Mouse (Mus musculus) B cell, adult 2 months (primary cell): ENCODE measurements at regions not wholly inside any gene's neighbourhood (a gene's known extent, or its start where the extent isn't known, plus 50 kb on each side); places are given as distances from the start of the nearest gene placed in this dataset.

Source experiments
- DNase-seq, 2 experiments: peaks; one replicate each; pipeline ENCODE4 v3.0.0; 2022

DNA sequence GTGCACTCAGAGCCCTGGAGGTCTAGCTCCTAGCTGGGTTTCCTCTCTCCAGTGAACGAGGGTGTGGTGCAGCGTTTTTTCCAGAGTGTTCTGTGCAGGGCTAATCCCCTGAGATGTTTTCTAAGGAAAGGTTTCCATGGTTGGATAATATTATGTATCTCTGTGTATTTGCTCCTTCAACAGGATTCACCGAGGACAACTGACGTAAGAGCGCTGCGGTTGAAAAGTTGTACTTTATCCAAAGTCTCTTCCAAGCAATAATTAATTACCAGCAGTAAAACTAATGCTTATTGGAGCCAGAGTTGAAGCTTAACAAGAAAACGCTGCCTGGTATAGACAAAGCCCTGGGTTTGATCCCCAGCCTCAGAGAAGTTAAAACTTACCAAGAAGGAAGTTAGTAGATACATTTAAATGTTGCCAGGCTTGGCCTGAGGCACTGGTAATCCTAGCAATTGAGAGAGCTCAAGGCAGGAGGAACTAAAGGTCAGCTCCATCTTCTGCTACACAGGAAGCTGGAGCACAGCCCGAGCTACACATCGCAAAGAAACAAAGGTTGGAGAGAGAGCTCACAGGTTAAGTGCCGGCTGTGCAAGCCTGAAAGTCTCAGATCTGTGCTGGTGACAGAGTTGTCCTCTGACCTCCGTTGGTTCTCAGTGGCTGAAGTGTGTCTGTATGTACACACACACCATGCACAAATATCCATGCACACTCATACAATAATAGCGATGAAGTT lies 51.2 kb upstream of the Rap1b start:
- DNase-seq = no peak

DNA sequence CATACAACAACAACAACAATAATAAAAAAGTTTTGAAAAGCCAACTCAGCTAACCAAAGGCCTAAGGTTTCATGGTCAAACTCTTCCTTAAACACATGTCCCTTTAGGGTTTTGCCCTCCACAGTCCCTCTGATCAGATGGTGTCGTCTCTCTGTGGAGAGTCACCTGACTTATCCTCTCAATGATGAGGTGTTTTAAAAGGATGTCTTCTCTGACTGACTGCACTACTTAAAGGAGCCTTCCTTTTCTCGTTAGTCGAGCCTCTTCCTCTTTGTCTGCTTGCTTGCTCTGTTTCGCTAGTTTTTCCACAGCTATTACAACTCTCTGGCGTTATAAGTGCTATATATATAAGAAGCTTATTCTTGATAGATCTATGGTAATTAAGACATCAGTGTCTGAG lies 51.9 kb upstream of the Rap1b start:
- DNase-seq = no peak

DNA sequence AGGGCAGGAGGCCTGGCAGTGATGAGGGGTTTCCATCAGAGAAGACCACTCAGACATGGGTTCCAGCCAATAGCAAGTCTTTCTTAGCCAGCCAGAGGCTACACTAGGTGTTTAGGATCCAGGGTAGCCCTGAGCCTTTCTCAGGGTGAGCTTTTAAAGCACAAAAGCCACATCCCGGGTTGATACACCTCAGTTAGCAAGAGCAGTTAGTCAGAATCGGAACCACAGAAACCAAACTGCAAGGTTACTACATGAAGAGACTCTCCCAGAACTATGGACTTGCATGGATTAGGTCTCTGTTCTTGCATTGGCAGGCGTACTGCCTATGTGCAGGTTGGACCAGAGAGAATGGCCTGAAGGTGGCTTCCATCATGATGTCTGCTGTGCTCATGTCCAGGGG lies 52.6 kb upstream of the Rap1b start:
- DNase-seq = no peak

DNA sequence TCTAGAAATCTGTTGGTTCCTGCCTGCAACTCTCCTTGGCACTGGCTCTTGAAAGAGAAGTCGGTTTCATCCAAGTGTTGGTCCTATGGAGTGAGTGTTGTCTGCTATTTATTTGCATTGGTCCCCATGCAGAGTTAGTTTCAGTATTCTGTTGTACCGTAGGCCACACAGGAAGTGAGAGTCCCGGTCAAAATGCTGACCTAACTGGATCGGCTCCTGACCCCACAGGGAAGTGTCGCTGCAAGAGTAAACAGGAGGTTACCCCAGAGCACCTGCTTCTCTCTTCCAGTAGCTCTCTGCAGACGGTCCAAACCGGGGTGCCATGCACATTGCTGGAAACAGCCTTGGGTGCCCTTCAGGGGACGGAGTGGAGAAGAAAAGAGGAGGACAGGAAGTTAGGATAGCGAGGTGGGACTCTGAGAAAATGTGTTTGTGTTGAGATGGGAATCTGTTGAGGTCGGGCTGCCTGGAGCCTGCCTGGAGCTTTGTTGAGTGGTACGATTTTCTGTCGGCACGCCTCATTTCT lies 53.6 kb upstream of the Rap1b start:
- peak in 1 of 2 experiments; percentile 21 for DNase-seq

DNA sequence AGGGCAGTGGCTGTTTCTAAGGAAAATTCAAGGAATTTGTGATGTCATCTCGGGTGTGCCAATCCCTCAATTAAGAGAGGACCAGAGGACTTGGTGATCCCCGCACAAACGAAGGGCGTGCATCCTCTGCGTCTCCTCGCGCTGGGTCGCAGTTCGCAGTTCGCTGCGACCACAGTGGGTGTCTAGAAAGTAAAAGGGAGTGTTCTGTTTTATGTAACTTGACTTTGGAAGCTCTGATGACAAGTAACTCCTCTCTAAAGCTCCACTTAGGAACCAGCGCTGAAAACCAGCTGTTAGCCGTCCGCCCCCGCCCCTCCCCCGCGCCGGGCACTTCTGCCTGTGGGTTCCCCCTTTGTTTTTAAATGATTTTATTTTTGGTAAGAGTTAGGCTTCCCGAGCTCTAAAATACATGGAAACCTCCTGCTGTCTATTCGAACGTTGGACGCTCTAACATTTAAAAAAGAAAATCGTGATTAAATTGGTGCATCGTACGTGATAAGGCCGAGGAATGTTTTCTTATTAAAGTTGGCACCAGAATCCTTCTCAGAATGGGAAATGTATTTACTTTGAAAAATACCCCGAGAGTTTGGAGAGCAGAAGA lies 59.9 kb upstream of the Rap1b start:
- DNase-seq = peak; percentile 53 to 55

DNA sequence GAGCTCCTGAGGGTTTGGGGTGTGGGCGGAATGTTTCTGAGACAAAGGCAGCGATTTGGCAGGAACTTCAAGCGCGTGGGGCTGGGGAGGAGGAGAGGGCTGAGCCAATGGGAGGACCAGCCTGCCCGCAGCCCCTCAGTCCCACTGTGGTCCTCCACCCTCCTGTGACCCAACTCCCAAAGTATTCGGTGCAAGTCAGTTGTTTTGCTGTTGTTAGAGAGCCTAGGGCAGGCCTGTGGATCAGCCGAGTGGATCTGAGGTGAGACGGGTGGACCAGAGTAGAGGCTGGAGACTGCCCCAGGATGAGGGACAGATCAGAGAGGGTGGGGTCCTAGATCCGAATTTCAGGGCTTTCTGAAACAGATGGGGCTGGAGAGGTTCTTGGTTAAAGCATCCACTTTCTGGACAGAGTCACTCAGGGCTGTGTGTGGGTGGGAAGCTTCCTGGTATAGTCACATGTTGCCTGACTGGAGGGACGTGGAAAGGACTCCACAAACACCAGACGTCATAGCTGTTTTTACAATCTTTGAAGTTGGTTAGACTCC lies 60.5 kb upstream of the Rap1b start:
- peak; percentile 36 to 40 for DNase-seq

DNA sequence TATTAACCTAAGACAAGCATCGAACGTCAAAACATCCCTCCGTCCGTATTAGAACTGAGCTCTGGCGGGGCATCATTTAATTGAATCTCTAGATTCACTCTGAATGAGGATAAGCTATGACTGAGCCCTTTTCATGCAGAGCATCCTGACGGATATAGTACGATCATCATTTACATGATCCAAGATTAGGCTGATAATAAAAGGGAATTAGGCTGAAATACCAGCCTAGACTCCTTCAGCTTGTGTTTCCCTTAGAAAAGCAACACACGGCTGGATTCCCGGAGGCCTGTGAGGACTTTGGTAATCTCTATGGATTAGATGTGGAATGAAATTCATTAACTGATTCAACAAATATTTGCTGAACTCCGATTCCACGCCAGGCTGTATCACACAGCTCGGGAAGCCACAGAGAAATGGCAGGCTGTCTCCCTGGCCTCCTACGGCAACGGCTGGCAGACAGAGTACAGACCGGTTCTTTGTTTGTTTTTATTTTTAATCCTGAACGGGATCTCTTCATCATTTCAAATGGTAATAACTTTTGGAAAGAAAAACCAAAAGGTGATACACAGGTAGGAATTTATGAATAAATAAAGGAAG lies 62.3 kb upstream of the Rap1b start:
- no peak for DNase-seq

DNA sequence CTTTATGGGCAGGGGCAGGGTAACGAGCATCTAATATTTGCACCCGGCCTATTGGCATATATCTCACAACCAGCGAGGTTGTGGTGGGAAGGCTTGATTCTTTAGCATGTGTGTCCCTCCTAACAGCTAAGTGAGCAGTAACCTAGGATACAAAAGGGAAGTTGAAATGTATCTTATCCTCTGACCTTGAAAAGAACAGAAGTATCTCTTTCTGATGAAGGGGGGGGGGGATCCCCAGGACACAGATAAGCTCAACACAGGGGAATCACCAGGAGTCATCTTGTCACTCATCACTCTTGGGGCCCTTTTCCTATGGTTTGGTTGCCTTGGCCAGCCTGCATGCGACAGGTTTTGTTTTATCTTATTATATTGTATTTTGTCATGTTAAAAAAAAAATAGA lies 63.3 kb upstream of the Rap1b start:
- peak; percentile 31 to 32 for DNase-seq

DNA sequence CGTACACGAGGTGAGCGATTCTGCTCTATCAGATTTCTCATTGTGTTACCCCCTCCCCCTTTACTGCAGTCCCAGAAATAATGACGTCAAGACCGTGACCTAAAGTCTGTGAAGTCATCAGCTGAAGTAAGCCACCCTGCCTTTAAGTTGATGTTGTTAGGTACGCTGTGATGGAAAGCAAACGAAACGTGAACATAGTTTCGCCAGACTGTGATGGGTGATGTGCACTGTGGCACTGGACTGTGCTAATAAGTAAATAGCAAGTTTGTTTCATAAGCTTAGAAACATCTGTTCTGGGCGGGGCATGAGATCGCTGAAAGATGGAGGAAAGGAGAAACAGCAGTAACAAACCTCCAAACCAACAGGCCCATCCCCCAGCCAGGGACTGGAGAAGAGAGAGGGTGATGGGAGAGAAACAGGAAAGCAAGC lies 64.0 kb upstream of the Rap1b start:
- peak; percentile 45 to 51 for DNase-seq

DNA sequence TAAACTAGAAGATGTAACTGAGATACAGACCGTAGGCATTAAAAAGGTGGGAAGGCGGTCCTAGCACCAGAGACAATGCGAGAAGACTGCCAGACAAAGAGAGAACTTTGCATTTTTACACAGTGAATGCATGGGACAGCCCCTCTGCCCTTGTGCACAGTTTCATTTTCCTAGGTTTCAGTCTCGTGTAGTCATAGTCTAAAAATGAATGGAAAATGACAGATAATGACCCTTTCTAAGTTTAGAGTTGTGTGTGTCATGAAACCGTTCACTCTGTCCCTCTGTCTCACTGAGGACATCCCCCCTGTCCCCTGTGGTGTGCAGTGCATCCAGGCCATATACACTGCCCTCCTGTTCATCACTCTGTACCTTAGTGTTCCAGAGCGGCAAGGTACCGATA lies 64.6 kb upstream of the Rap1b start:
- peak; percentile 48 for DNase-seq

DNA sequence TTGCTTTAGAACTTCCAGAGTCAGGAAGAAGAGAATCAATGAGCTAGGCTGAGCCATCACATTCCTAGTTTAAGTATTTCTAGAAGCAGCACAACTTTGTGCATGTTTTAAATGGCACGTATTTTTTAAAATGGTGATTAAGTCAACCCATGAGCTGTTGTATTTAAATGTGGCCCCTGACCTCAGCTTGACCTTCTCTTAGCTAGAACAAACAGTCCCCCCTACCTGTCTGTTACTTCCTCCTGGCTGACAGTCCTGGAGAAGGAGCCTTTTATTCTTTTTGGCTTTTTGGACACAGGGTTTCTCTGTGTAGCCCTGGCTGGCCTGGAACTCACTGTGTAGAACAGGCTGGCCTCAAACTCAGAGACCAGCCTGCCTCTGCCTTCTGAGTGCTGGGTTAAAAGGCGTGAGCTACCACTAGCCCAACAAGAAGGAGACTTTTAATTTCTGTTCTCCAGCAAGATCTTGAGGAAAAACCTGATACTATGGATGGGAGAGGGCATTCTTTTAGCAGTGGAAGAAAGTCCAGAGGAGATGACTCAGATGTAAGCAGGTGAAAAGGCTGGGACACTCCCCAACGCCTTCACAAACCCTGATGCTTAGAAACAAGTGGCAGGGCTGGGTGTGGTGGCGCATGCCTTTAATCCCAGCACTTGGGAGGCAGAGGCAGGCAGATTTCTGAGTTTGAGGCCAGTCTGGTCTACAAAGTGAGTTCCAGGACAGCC lies 69.3 kb upstream of the Rap1b start:
- no peak for DNase-seq

DNA sequence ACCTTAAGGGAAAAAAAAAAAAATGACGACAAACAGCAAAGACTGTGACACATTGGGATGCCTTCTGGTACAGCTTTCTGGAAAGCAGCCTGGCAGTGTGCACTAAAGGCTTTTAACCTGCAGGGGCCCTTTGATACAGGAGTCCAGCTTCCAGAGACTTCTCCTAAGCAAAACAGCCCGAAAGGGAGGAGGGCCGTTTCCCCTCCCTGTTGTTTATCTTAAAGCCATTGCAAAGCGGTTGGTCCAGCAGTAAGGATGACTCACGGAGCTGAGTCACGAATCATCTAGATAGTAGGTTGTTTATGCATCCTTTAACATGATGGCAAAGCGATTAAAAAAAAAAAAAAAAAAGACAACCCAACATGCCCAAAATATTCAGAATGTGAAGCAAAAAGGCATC lies 70.4 kb upstream of the Rap1b start:
- DNase-seq = no peak

DNA sequence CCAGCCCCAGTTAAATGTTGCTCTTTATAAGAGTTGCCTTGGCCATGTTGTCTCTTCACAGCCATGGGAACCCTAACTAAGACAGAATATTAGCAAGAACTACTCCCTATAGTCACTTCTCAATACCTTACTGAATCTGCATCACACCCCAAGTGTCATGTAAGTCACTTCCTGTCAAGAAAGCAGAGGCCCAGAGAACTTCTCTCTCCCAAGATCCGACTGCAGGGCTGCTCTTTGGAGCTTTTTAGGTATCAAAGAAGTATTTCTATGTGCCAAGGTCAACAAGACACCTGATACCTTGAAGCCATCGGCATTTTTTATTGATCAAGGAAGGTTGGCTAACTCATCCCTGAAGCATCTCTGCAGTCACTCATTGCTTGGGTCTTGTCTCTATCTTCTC lies 72.0 kb upstream of the Rap1b start:
- no peak for DNase-seq

DNA sequence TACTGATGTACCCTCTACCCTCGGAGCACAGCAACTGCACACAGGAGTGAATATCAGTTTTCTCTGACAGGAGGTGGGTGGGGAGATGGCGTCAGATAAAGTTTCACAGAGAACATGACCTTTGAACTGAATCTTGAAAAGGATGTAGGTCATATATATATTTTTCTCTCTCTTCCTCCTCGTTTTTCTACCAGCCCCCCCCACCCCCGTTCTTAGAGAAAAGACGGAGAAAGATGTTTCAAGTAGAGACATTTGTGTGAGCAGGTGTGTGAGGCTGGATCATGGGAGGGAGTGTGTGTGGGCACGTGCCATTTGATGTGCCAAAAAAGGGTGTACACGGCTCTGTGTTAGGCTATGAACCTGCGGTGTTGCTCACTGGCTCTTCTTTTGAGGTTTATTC lies 72.8 kb upstream of the Rap1b start:
- DNase-seq = no peak

DNA sequence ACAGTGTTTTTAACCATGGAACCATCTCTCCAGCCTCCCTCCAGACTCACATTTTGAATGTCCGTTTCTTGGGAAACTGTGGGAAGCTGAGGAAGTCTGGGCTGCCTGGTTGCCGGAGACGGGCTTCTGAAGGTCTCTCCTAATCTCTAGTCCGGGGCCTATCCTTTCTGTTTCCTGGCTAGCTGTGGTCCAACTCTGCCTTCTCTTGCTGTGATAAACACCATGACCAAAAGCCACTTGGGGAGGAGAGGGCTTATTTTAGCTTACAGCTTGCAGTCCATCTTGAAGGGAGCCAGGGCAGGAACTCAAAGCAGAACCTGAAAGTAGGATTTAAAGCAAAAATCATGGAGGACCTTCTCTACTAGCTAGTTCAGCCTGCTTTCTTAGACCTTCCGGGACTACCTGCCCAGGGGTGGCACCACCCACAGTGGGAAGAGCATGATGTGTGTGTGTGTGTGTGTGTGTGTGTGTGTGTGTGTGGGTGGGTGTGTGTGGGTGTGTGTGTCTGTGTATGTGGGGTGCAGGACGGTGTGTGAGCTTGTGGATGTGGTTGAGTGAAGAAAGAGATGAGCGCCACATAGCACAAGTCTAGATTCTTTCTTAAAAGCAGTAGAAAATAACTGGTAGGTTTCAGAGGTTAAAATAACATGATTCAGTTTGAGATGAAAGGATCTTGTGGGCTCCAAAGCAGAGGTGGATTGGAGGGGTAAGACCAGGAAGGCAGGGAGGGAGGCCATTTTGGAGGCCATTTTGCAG lies 73.5 kb upstream of the Rap1b start:
- DNase-seq = no peak

DNA sequence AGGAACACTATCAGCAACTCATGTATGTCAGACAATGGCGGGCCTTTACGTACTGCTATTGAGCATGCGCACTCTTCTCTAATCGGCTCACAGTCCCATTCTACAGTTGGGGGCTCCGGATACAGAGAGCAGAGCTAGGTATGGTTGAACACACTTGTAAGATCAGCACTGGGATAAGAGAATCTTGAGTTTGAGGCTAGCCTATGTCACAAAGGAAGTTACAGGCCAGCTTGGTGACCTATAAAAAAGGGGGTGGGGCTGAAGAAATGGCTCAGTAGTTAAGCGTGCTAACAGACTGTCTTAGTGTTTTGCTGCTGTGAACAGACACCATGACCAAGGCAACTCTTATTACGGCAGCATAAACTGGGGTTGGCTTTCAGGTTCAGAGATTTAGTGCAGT lies 79.4 kb upstream of the Rap1b start:
- DNase-seq = no peak

DNA sequence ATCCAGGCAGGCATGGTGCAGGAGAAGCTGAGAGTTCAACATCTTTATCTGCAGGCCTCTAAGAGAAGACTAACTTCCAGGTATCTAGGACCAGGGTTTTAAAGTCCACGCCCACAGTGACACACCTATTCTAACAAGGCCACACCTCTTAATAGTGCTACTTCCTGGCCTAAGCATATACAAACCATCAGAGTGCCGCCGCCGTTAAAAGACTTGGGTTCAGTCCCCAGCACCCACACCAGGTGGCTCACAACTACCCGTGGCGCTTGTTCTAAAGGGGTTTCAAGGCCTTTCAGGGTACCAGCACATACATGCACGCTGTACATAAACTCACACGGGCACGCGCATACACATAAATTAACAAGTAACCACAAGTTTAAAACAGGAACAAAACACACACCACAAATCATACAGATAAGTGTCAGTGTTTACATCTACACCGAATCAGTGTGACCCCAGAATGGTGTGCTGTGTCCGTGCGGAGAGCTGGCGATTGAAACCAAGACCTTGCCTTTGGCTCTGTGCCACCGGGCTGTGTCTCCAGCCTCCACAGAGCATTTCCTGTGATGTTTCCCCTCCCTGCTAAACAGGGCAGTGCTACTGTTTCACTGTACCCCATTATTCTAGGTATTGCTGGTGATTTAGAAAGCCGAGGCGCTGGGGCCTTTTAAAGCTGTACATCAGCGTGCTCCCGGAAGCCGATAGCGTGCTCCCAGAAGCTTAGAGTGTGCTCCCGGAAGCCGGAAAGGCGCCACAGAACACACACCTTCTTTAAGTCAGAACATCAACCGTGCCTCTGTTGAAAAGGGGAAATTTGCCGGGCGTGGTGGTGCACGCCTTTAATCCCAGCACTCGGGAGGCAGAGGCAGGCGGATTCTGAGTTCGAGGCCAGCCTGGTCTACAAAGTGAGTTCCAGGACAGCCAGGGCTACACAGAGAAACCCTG lies 80.0 kb upstream of the Rap1b start:
- DNase-seq = peak; percentile 35 to 36

DNA sequence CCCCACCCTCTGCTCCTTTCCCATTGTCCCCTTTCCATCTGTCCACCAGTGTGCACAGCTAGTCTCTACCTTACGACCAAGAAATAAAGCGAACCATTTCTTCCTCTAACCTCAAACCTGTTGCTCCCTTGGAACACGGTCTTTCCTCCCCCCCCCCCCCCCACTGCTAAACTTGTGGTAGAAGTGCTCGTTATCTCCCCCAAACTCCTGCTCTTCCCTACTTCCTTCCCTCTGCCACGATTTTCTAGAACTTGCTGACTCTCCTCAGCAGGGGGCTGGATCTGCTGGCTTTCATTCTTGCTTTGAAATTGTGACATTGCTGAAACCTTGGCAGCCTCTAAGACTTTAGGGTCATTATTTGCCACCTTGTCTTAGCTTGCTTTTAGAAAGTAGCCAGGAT lies 83.2 kb upstream of the Rap1b start:
- no peak for DNase-seq

DNA sequence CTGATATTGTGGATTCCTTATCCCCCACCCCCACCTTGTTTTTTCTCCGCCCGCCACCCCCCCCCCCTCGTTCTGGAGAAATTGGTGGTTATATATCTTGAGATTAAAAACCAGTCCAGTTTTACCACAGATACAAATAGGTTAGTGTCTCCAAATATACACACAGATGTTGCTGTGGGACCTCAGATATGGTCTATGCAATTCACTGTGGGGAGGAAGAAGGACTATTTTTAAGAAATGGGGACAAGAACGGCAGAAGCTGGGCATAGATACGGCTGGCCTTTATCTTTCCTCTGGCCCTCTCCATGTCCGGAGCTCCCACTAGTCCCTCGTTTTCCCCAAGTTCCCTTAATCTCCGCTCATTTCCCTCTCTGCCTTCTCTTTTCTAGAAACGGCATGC lies 89.0 kb upstream of the Rap1b start:
- DNase-seq = no peak

DNA sequence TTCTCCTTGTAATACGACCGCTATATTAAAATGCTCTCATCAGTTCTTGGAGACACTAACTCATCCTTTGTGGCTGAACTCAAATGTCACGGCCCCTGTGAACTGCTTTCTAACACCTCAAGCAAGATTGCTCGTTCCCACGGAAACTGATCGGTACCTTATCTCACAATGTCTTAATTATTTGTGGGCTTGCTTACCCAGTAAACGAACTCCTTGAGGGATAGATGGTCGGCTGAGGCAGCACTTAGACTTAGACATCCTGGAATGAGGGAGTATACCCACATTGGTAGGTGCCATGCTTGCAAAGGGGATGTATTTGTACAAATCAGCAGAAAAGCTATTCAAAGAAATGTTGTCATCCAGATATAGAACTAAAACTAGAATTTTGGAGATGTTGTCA lies 92.9 kb upstream of the Rap1b start:
- DNase-seq = no peak
